Mouse (Mus musculus): ENCODE data around the gene Mcl1. TPM values are rescaled to one million over a fixed set of nuclear protein-coding genes. Genes with fewer than 3 reads are reported as not detected.
"Not testable (repeated sequence)": the region's sequence is repeated elsewhere in the genome, so short reads cannot be mapped to it uniquely, and the experiment has no call there.

The Mcl1 gene
- polyA plus RNA-seq, 1 experiment from 2014 or later, result 52.4 TPM

DNA sequence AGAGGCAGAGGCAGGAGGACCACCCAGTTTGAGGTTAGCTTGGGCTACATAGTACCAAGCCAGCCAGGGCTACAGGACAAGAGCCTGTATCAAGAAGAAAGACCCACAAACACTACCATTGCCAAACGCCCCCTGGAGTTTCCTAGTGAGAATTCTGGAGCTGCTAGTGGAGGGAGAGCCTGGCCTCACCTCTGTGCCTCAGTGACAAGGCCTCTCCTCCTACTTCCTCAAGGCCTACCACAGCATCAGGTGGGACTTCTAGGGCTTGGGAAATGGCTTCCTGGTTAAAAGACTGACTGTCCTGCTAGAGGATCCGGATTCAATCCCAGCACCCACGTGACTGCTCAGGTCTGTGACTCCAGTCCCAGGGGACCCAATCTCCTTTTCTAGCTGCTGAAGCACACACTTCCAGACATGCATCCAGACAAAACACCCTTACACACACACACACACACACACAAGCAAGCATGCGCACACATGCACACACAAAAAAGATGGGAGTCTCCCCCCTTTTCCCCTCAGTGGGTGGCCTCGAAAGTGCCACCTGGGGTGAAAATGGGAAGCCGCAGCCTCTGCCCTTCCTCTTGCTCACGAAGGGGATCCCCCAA lies 6.3 kb upstream of the Mcl1 start:
- TF ChIP-seq CTCF (IDR thresholded peaks at IDR 0.05; ENCODE audit: low read depth), result peak; percentile 41
- no peak overlapping the region for H3K27ac ChIP-seq (ENCODE audit: low read depth, low read length)
- ATAC-seq, result no peak
- H3K9me3 ChIP-seq (ENCODE audit: control insufficient read depth), result no peaks in the 10 kb centered on the region
- H3K4me1 ChIP-seq (replicated peaks; ENCODE audit: control insufficient read depth, insufficient read depth, low read length), result no peaks in the 10 kb centered on the region
- H3K27me3 ChIP-seq (replicated peaks; ENCODE audit: control insufficient read depth, insufficient read depth, low read length), result no peaks in the 10 kb centered on the region
- H3K4me2 ChIP-seq (replicated peaks; ENCODE audit: low read depth), result no peak overlapping the region
- H3K4me3 ChIP-seq (ENCODE audit: low read depth, low read length), result no peak overlapping the region
- H3K36me3 ChIP-seq (ENCODE audit: control insufficient read depth, insufficient read depth), result no peaks in the 10 kb centered on the region
- H3K9ac ChIP-seq (ENCODE audit: low read depth, low read length), result no peak overlapping the region
- 78% methylated on average over 7 of the region's 7 CpGs for WGBS

DNA sequence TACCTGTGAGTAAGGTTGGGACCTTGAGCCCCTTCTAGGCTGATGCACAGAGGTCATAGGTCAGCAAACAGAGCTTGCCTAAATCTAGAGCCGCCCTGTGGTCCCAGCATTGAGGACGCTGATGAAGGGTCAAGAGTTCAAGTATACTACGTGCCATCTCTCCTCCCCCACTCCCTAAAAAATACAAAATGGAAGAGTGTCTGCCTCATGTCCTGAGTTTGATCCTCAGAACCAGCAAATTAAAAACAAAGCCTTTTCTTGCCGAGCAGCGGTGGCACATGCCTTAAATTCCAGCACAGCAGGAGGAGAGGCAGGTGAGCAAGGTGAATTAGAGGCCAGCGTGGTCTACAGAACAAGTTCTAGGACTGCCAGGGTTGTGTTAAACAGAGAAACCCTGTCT lies 5.7 kb upstream of the Mcl1 start:
- peaks cover 4% of the 10 kb centered on the region; the same call in 1 of the 2 replicates for H3K4me1 ChIP-seq (replicated peaks; ENCODE audit: control insufficient read depth, insufficient read depth, low read length)
- H3K9ac ChIP-seq (ENCODE audit: low read depth, low read length), result no peak overlapping the region
- no peak for ATAC-seq
- H3K4me2 ChIP-seq (replicated peaks; ENCODE audit: low read depth), result no peak overlapping the region; the same call in 1 of the 2 replicates
- TF ChIP-seq CTCF (IDR thresholded peaks at IDR 0.05; ENCODE audit: low read depth), result no peak
- no peaks in the 10 kb centered on the region for H3K36me3 ChIP-seq (ENCODE audit: control insufficient read depth, insufficient read depth)
- 62% methylated on average over 6 of the region's 6 CpGs for WGBS
- no peak overlapping the region for H3K4me3 ChIP-seq (ENCODE audit: low read depth, low read length)
- no peaks in the 10 kb centered on the region for H3K9me3 ChIP-seq (ENCODE audit: control insufficient read depth)
- no peaks in the 10 kb centered on the region for H3K27me3 ChIP-seq (replicated peaks; ENCODE audit: control insufficient read depth, insufficient read depth, low read length)
- H3K27ac ChIP-seq (ENCODE audit: low read depth, low read length), result no peak overlapping the region

DNA sequence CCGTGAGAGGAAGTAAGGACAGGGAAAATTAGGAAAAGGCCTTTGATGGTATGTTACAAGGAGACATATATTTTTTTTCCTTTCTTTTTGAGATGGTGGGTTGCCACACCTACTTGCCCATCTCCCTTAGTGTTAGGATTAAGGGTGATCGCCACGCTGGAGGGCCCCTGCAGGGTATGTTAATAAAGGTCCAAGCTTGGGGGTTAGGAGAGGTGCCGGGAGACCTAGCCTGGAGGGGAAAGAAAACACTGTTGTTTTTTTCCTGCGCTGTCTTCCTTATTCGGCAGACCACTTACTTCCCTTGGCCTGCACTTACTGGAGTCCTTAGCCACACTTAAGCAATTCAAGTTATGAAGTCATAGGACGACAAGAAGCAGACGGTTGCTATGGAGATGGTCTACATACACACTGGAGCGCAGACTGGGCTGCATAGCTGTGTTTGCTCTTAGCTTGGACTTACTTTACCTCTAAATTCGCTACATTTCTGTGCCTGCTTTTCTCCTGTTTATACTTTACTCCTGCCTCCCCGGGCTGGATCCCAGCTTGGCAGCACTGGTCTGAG lies 5.0 kb upstream of the Mcl1 start:
- Histone ChIP-seq H3K27ac (ENCODE audit: low read depth, low read length) (peak overlapping the region; percentile 11; the same call in 1 of the 2 replicates), H3K9me3 (ENCODE audit: control insufficient read depth) (no peaks in the 10 kb centered on the region), H3K27me3 (replicated peaks; ENCODE audit: control insufficient read depth, insufficient read depth, low read length) (no peaks in the 10 kb centered on the region), H3K4me2 (replicated peaks; ENCODE audit: low read depth) (peak overlapping the region; percentile 6; the same call in 1 of the 2 replicates), H3K9ac (ENCODE audit: low read depth, low read length) (no peak overlapping the region), H3K4me3 (ENCODE audit: low read depth, low read length) (no peak overlapping the region), H3K36me3 (ENCODE audit: control insufficient read depth, insufficient read depth) (no peaks in the 10 kb centered on the region), H3K4me1 (replicated peaks; ENCODE audit: control insufficient read depth, insufficient read depth, low read length) (peaks cover 4% of the 10 kb centered on the region; the same call in 1 of the 2 replicates)
- peak; percentile 25 for ATAC-seq
- 21% methylated on average over 11 of the region's 11 CpGs for WGBS
- TF ChIP-seq CTCF (IDR thresholded peaks at IDR 0.05; ENCODE audit: low read depth), result no peak

DNA sequence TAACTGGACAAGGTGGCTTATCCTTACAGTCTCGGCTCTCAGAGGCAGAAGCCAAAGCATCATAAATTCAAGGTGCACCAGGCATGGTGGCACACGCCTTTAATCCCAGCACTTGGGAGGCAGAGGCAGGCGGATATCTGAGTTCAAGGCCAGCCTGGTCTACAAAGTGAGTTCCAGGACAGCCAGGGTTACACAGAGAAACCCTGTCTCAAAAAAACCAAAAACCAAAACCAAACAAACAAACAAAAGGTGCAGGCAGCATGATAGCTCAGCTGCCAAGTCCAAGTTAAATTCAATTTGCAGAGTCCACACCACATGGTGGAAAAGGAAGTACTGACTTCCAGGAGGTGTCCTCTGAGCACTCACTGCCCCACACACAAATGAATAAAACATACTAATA lies 4.2 kb upstream of the Mcl1 start:
- 85% methylated on average over 3 of the region's 3 CpGs for WGBS
- not testable (repeated sequence) for ATAC-seq; H3K27me3 ChIP-seq (replicated peaks; ENCODE audit: control insufficient read depth, insufficient read depth, low read length); H3K27ac ChIP-seq (ENCODE audit: low read depth, low read length); H3K9me3 ChIP-seq (ENCODE audit: control insufficient read depth); H3K36me3 ChIP-seq (ENCODE audit: control insufficient read depth, insufficient read depth); H3K4me2 ChIP-seq (replicated peaks; ENCODE audit: low read depth); H3K9ac ChIP-seq (ENCODE audit: low read depth, low read length); H3K4me1 ChIP-seq (replicated peaks; ENCODE audit: control insufficient read depth, insufficient read depth, low read length); H3K4me3 ChIP-seq (ENCODE audit: low read depth, low read length)

DNA sequence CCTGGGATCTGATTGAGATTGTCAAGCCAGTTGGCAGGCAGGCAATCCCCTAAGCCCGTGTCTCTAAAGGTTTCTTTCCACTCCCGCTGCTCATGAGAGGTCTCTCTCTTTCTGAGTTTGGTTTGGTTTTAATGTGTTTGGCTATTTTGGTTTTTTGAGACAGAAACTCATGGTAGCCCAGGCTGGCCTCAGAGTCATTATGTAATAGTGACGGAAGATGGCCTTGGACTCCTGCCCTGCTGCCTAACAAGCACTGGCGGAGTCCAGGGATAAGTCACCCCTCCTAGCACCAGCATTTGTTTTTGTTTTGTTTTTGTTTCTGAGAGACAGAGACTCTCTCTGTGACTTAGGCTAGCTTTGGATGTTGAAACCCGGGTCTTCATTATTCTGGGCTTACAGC lies 3.2 kb upstream of the Mcl1 start:
- WGBS, result 78% methylated on average over 5 of the region's 5 CpGs
- Histone ChIP-seq H3K4me1 (replicated peaks; ENCODE audit: control insufficient read depth, insufficient read depth, low read length) (peaks cover 4% of the 10 kb centered on the region; the same call in 1 of the 2 replicates), H3K4me3 (ENCODE audit: low read depth, low read length) (no peak overlapping the region), H3K27me3 (replicated peaks; ENCODE audit: control insufficient read depth, insufficient read depth, low read length) (no peaks in the 10 kb centered on the region), H3K9me3 (ENCODE audit: control insufficient read depth) (no peaks in the 10 kb centered on the region), H3K36me3 (ENCODE audit: control insufficient read depth, insufficient read depth) (0 out of 2 replicates have a peak, but pooled peaks cover 4% of the 10 kb centered on the region), H3K9ac (ENCODE audit: low read depth, low read length) (no peak overlapping the region), H3K27ac (ENCODE audit: low read depth, low read length) (0 out of 2 replicates have a peak overlapping the region, but pooled peaks have one; percentile 10), H3K4me2 (replicated peaks; ENCODE audit: low read depth) (no peak overlapping the region)
- TF ChIP-seq CTCF (IDR thresholded peaks at IDR 0.05; ENCODE audit: low read depth), result no peak
- ATAC-seq, result no peak

DNA sequence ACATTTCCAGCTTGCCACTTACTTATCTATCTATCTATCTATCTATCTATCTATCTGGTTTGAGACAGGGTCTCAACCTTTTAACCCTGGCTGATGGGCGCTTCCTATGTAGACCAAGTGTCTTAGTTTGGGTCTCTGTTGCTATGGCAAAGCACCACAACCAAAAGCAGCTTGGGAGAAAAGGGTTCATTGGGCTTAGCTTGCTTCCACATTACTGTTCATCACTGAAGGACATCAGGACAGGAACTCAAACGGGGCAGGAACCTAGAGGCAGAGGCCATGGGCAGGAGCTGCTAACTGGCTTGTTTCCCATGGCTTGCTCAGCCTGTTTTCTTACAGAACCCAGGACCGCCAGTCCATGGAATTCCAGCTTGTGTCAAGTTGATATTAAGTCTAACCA lies 1.5 kb upstream of the Mcl1 start:
- Histone ChIP-seq H3K9me3 (ENCODE audit: control insufficient read depth) (no peaks in the 10 kb centered on the region), H3K4me2 (replicated peaks; ENCODE audit: low read depth) (no peak overlapping the region), H3K9ac (ENCODE audit: low read depth, low read length) (no peak overlapping the region), H3K36me3 (ENCODE audit: control insufficient read depth, insufficient read depth) (peaks cover 12% of the 10 kb centered on the region; the same call in 1 of the 2 replicates), H3K27me3 (replicated peaks; ENCODE audit: control insufficient read depth, insufficient read depth, low read length) (no peaks in the 10 kb centered on the region), H3K4me1 (replicated peaks; ENCODE audit: control insufficient read depth, insufficient read depth, low read length) (peaks cover 4% of the 10 kb centered on the region; the same call in 1 of the 2 replicates), H3K4me3 (ENCODE audit: low read depth, low read length) (no peak overlapping the region), H3K27ac (ENCODE audit: low read depth, low read length) (no peak overlapping the region)
- no peak for TF ChIP-seq CTCF (IDR thresholded peaks at IDR 0.05; ENCODE audit: low read depth)
- ATAC-seq, result no peak
- WGBS, result 82% methylated on average over 3 of the region's 3 CpGs

Data from intestine, postnatal 0 days (tissue).